Mouse (Mus musculus): ENCODE data around the gene Sh3gl2.

DNA sequence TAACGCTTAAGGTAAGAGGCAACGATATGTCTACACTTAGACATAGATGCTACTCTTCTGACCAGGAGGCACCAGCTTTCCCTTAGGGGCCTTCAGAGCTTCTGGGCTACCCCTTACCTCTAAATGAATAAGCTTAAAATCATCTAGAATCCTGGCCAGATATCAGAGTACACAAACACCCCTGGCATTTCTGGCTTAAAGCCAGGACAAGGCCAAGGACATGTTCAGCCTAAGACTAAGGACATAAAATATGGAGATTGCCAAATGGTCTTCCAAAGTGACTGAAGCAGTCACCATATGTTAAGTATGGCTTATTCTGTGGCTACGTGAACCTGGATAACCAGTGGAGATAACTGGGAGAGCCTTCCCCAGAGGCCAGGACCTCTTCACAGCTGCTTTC, 211.5 kb downstream of the Sh3gl2 start:
- TF ChIP-seq CTCF (IDR thresholded peaks at IDR 0.05; ENCODE audit: control insufficient read depth, insufficient read depth, insufficient read length): no peak
- TF ChIP-seq MAX (IDR thresholded peaks at IDR 0.05): no peak
- no peak for TF ChIP-seq USF1 (IDR thresholded peaks at IDR 0.05; ENCODE audit: low read depth)
- no peak for TF ChIP-seq FOSL1 (IDR thresholded peaks at IDR 0.05; ENCODE audit: insufficient read depth, low read length, poor library complexity, severe bottlenecking)

All from C2C12 (cell line).